Mouse (Mus musculus): ENCODE results near the gene Odf4. TPM values are rescaled to one million over a fixed set of nuclear protein-coding genes. Genes with fewer than 3 reads are reported as not detected.
"Not testable (repeated sequence)": the region's sequence is repeated elsewhere in the genome, so short reads cannot be mapped to it uniquely, and the experiment has no call there.

Gene Odf4
- not detected in 2 replicates for polyA plus RNA-seq (2014; fragmentation: Nextera tagmentation; extraction: Ambion mirVana)

DNA sequence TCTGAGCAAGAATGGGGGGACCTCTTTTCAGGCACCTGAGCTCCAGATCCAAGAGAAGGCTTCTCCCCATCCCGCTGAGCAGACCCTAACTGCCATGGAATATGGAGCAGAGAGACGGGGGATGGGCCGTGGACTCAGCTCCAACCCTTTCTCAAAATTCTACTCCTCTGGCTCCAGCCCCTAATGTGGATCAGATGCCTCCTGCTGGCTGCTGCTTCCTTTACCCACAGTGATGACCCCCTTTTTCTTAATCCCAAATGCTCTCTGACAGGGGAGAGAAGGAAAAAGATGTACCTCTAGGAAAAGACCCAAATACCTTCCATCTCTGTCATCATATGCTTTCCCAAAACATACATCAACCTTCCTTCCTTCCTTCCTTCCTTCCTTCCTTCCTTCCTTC is at the start of gene Odf4:
Odf4 (minus strand) TSS at position 101 of the 400 bp plus-strand sequence.
- no peak within 1 kb of the TSS for H3K4me3 ChIP-seq (ENCODE audit: low read depth, low read length)
- 71% methylated on average over 3 of the region's 3 CpGs for WGBS
- H3K27ac ChIP-seq (ENCODE audit: low read depth, low read length): no peak within 1 kb of the TSS
- H3K36me3 ChIP-seq (ENCODE audit: control insufficient read depth, insufficient read depth, low read length): no peaks in the 10 kb centered on the region
- no peak within 1 kb of the TSS for H3K9ac ChIP-seq (ENCODE audit: low read length)
- no peaks in the 10 kb centered on the region for H3K27me3 ChIP-seq (ENCODE audit: control insufficient read depth, insufficient read depth, low read length)
- DNase-seq (ENCODE audit: low spot score) (no peak), ATAC-seq (ENCODE audit: insufficient read depth, low FRiP score, low TSS enrichment) (no peak)
- H3K4me1 ChIP-seq (ENCODE audit: control insufficient read depth, insufficient read depth, low read length): no peaks in the 10 kb centered on the region
- no peaks in the 10 kb centered on the region for H3K9me3 ChIP-seq (ENCODE audit: control insufficient read depth, low read length)
- H3K4me2 ChIP-seq (ENCODE audit: low read depth): no peak within 1 kb of the TSS

DNA sequence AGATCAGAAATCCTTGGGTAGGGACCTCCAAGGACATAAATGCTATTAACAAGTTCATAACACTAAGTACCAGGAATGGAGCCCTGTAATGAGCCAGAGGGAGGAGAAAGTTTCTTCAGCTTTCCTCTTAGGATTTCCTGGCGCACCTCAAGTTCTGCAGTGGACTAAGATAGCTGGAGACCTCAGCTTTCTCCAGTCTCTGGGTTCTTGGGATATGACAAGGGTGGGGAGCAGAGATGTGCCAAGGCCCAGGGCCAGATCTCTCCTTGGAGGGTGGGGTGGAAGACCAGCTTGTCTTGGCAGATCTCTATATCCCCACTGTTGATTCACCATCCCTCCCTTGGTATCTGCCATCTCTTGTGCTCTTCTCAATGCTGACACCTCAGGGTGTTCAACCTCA is 48.7 kb upstream of the Odf4 start:
- no peak for ATAC-seq (ENCODE audit: insufficient read depth, low FRiP score, low TSS enrichment)
- Histone ChIP-seq H3K9me3 (ENCODE audit: control insufficient read depth, low read length) (no peaks in the 10 kb centered on the region), H3K4me1 (ENCODE audit: control insufficient read depth, insufficient read depth, low read length) (0 out of 2 replicates have a peak, but pooled peaks cover 4% of the 10 kb centered on the region), H3K4me3 (ENCODE audit: low read depth, low read length) (no peak overlapping the region), H3K9ac (ENCODE audit: low read length) (no peak overlapping the region), H3K36me3 (ENCODE audit: control insufficient read depth, insufficient read depth, low read length) (no peaks in the 10 kb centered on the region), H3K27me3 (ENCODE audit: control insufficient read depth, insufficient read depth, low read length) (no peaks in the 10 kb centered on the region), H3K4me2 (ENCODE audit: low read depth) (no peak overlapping the region), H3K27ac (ENCODE audit: low read depth, low read length) (no peak overlapping the region)
- 89% methylated on average over 1 of the region's 1 CpGs for WGBS
- DNase-seq (ENCODE audit: low spot score): no peak

DNA sequence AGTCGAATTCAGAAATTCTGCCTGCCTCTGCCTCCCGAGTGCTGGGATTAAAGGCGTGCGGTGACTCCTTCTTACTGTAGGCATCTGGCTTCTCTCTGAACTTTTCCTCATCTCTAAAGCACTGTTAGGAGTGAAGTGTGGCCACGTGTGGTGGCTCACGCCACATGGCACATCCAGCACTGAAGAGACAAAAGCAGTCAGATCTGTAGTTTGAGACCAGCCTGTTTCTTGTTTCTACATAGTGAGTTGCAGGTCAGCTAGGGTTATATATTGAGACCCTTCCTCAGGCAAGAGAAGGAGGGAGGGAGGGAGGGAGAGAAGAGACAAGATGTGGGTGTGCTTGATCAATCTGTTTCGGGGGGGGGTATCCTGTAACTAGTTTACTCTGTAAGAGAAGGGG is 48.2 kb upstream of the Odf4 start, which contains the start of gene Rangrf:
Rangrf (minus strand) TSS at position 101 of the 400 bp plus-strand sequence.
- Histone ChIP-seq H3K4me2 (ENCODE audit: low read depth) (peak within 1 kb of the TSS; percentile 53), H3K9me3 (ENCODE audit: control insufficient read depth, low read length) (no peaks in the 10 kb centered on the region), H3K9ac (ENCODE audit: low read length) (peak within 1 kb of the TSS; percentile 39; the same call in 1 of the 2 replicates), H3K27ac (ENCODE audit: low read depth, low read length) (no peak within 1 kb of the TSS), H3K36me3 (ENCODE audit: control insufficient read depth, insufficient read depth, low read length) (no peaks in the 10 kb centered on the region), H3K4me1 (ENCODE audit: control insufficient read depth, insufficient read depth, low read length) (0 out of 2 replicates have a peak, but pooled peaks cover 4% of the 10 kb centered on the region), H3K27me3 (ENCODE audit: control insufficient read depth, insufficient read depth, low read length) (no peaks in the 10 kb centered on the region), H3K4me3 (ENCODE audit: low read depth, low read length) (no peak within 1 kb of the TSS)
- WGBS: 83% methylated on average over 7 of the region's 7 CpGs
- DNase-seq (ENCODE audit: low spot score) (no peak), ATAC-seq (ENCODE audit: insufficient read depth, low FRiP score, low TSS enrichment) (no peak)

DNA sequence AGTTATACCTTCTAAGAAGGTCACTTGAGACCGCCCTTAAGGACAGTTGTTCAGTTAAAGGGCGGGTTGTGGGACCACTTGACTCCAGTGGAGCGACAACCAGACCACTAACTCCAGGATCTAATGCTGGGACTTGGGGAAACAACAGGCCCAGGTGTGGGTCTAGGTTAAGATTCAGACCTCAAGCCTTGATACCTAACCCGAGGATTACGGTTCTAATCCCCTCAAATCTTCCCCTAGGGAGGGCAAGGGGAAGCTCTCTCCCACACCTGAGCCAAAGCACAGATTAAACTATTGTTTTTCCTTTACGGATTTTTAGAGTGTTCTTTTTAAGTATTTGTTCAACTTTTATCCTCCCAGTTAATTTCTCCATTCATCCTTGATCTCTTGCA is 47.2 kb upstream of the Odf4 start:
- H3K9ac ChIP-seq (ENCODE audit: low read length): peak overlapping the region; percentile 39
- H3K27me3 ChIP-seq (ENCODE audit: control insufficient read depth, insufficient read depth, low read length): no peaks in the 10 kb centered on the region
- DNase-seq (ENCODE audit: low spot score) (no peak), ATAC-seq (ENCODE audit: insufficient read depth, low FRiP score, low TSS enrichment) (no peak)
- peak overlapping the region; percentile 43 for H3K4me3 ChIP-seq (ENCODE audit: low read depth, low read length)
- H3K4me1 ChIP-seq (ENCODE audit: control insufficient read depth, insufficient read depth, low read length): 0 out of 2 replicates have a peak, but pooled peaks cover 4% of the 10 kb centered on the region
- no peak overlapping the region for H3K27ac ChIP-seq (ENCODE audit: low read depth, low read length)
- no peaks in the 10 kb centered on the region for H3K9me3 ChIP-seq (ENCODE audit: control insufficient read depth, low read length)
- peak overlapping the region; percentile 53 for H3K4me2 ChIP-seq (ENCODE audit: low read depth)
- H3K36me3 ChIP-seq (ENCODE audit: control insufficient read depth, insufficient read depth, low read length): no peaks in the 10 kb centered on the region
- 35% methylated on average over 6 of the region's 6 CpGs for WGBS

DNA sequence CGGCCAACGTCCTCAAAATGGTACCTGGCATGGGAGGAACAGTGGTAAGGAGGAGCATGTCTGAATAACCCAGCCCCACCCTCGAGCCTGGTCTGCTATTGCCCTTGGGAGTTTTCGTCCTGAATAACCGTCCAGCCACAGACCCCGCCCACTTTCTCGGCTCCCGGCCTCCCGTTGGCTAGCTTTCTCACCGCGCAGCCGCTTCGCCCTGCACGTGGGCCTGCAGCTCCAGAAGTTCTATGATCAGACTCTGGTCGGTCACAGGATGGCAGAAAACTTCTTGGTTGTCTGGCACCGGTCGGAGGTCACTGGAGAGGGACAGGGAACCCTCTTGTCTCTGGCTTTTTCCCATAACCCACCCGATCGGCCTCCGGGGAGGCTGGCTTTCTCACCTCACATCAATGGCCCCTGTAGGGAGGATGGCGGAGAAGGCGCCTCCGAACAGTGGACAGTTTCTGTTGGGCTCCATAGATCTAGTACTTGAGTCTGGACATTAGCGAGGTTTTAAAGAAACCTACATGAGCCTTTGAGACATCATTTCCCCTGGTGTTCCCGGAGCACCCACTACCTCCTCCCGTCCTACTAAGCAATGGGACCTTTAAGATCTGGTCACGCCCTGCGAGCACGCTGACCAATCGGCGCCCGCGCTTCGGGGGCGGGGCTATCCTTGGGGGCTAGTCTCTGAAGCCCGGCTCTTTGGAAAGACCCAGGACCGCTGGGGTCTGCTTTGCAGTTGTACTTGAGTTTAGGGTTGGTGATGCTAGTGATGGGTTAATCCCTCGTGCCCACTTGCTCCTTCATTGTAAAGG is 46.6 kb upstream of the Odf4 start:
- Histone ChIP-seq H3K9ac (ENCODE audit: low read length) (peak overlapping the region; percentile 39), H3K4me2 (ENCODE audit: low read depth) (peak overlapping the region; percentile 53), H3K4me3 (ENCODE audit: low read depth, low read length) (peak overlapping the region; percentile 43)
- DNase-seq (ENCODE audit: low spot score) (peak; percentile 93), ATAC-seq (ENCODE audit: insufficient read depth, low FRiP score, low TSS enrichment) (peak; percentile 94)
- H3K4me1 ChIP-seq (ENCODE audit: control insufficient read depth, insufficient read depth, low read length); H3K27me3 ChIP-seq (ENCODE audit: control insufficient read depth, insufficient read depth, low read length); H3K27ac ChIP-seq (ENCODE audit: low read depth, low read length); H3K9me3 ChIP-seq (ENCODE audit: control insufficient read depth, low read length); H3K36me3 ChIP-seq (ENCODE audit: control insufficient read depth, insufficient read depth, low read length): not testable (repeated sequence)
- WGBS: under 1% methylated on average over 37 of the region's 38 CpGs

DNA sequence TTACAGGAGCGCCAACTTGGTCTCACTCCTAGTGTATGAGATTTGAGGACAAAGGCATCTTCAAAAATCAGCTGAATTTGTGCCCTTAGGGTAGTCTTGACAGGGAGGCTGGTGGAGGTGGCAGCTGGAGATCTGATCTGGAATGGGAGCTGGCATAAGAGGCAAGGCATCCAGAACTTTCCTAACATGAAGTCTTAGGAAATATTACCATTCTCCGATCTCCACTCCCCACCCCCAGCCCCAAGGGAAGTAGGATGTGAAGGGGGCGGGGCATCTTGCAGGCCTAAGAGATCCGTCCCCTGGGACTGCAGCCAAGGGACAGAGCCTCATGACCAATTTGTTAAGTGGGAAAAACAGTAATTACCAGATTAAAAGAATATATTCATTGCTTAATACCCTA is 43.4 kb upstream of the Odf4 start:
- Histone ChIP-seq H3K4me1 (ENCODE audit: control insufficient read depth, insufficient read depth, low read length) (peaks cover 10% of the 10 kb centered on the region; the same call in 1 of the 2 replicates), H3K9me3 (ENCODE audit: control insufficient read depth, low read length) (no peaks in the 10 kb centered on the region), H3K4me3 (ENCODE audit: low read depth, low read length) (no peak overlapping the region), H3K9ac (ENCODE audit: low read length) (no peak overlapping the region), H3K36me3 (ENCODE audit: control insufficient read depth, insufficient read depth, low read length) (no peaks in the 10 kb centered on the region), H3K4me2 (ENCODE audit: low read depth) (no peak overlapping the region), H3K27ac (ENCODE audit: low read depth, low read length) (no peak overlapping the region), H3K27me3 (ENCODE audit: control insufficient read depth, insufficient read depth, low read length) (no peaks in the 10 kb centered on the region)
- DNase-seq (ENCODE audit: low spot score) (no peak), ATAC-seq (ENCODE audit: insufficient read depth, low FRiP score, low TSS enrichment) (no peak)
- 83% methylated on average over 4 of the region's 4 CpGs for WGBS

DNA sequence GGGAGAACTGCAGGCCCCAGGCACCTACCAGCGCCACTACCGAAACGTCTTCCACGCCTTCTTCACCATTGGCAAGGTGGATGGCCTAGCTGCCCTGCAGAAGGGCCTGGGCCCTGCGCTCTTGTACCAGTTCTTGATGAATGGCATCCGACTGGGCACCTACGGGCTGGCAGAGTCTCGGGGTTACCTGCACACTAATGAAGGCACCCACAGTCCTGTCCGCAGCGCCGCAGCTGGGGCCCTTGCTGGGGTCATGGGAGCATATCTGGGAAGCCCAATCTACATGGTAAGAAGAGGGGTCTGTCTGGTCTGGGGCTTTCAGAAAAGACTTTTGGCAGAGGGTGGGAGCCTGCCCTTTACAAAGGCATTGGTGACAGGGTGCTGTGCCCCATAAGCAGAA is 41.9 kb upstream of the Odf4 start:
- H3K4me1 ChIP-seq (ENCODE audit: control insufficient read depth, insufficient read depth, low read length): peaks cover 10% of the 10 kb centered on the region; the same call in 1 of the 2 replicates
- H3K36me3 ChIP-seq (ENCODE audit: control insufficient read depth, insufficient read depth, low read length): no peaks in the 10 kb centered on the region
- H3K9ac ChIP-seq (ENCODE audit: low read length): no peak overlapping the region
- no peak overlapping the region for H3K27ac ChIP-seq (ENCODE audit: low read depth, low read length)
- no peak overlapping the region for H3K4me3 ChIP-seq (ENCODE audit: low read depth, low read length)
- peak overlapping the region; percentile 63; the same call in 1 of the 2 replicates for H3K4me2 ChIP-seq (ENCODE audit: low read depth)
- no peaks in the 10 kb centered on the region for H3K27me3 ChIP-seq (ENCODE audit: control insufficient read depth, insufficient read depth, low read length)
- ATAC-seq (ENCODE audit: insufficient read depth, low FRiP score, low TSS enrichment): no peak
- H3K9me3 ChIP-seq (ENCODE audit: control insufficient read depth, low read length): no peaks in the 10 kb centered on the region
- 84% methylated on average over 11 of the region's 11 CpGs for WGBS
- no peak for DNase-seq (ENCODE audit: low spot score)

DNA sequence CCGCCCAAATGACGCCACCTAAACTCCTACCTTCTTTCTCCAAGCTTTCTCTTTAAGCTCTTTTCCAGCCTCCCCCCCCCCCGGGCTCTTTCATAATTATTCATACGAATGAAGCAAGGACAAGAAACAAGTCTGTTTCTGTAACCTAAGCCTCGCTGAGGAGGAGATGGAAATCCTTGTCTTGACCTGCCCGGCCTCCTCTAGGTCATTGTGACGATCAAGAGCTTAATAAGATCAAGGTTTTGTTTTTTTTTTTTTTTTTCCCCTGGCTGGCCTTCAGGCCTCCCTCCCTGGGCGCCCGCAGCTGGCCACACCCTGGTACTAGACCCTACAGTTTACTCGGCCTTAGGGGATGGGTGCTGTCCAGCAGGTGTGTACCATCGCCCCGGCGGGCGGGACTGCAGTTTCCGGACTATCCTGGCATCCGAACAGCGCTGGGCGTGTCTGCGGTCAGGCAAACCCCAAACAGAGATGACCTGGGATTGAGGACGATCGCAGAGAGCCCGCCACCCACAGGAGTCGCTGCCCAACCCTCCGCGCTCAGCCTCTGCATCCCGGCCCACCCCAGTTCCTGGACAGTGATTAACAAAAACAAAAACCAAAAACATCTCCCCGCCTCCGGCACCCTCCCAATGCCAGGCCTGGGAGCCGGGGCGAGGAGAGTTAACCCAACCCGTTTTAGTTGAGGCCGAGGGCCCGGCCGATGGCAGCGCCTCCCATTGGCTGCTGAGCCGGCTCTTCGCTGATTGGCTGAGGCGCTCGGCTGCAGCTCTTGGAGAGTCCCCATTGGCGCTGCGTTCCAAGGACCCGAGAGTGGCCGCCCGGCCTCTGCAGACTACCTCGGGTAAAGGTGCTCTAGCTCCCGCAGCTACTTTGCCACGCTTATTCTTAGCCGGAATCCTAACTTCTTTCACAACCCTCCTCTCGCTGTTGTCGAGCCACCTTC is 40.7 kb upstream of the Odf4 start, which contains the start of gene Slc25a35:
Slc25a35 (plus strand) TSS at position 795 of the 946 bp plus-strand sequence.
- Histone ChIP-seq H3K4me3 (ENCODE audit: low read depth, low read length) (peak within 1 kb of the TSS; percentile 38), H3K9ac (ENCODE audit: low read length) (peak within 1 kb of the TSS; percentile 40), H3K27ac (ENCODE audit: low read depth, low read length) (no peak within 1 kb of the TSS), H3K4me2 (ENCODE audit: low read depth) (peak within 1 kb of the TSS; percentile 63), H3K36me3 (ENCODE audit: control insufficient read depth, insufficient read depth, low read length) (no peaks in the 10 kb centered on the region), H3K9me3 (ENCODE audit: control insufficient read depth, low read length) (no peaks in the 10 kb centered on the region), H3K27me3 (ENCODE audit: control insufficient read depth, insufficient read depth, low read length) (no peaks in the 10 kb centered on the region), H3K4me1 (ENCODE audit: control insufficient read depth, insufficient read depth, low read length) (peaks cover 6% of the 10 kb centered on the region; the same call in 1 of the 2 replicates)
- DNase-seq (ENCODE audit: low spot score) (peak; percentile 91), ATAC-seq (ENCODE audit: insufficient read depth, low FRiP score, low TSS enrichment) (peak; percentile 94)
- under 1% methylated on average over 50 of the region's 50 CpGs for WGBS

Data from neural tube, embryonic 11.5 days (tissue).